Mouse (Mus musculus): ENCODE data around the gene Nrip2. TPM values are rescaled to one million over a fixed set of nuclear protein-coding genes. Genes with fewer than 3 reads are reported as not detected.
A peak's percentile ranks its signal among the peaks of the same experiment; 100 is the strongest.

Gene Nrip2
- polyA plus RNA-seq, 1 experiment from 2014 or later, result 11.2 TPM

DNA sequence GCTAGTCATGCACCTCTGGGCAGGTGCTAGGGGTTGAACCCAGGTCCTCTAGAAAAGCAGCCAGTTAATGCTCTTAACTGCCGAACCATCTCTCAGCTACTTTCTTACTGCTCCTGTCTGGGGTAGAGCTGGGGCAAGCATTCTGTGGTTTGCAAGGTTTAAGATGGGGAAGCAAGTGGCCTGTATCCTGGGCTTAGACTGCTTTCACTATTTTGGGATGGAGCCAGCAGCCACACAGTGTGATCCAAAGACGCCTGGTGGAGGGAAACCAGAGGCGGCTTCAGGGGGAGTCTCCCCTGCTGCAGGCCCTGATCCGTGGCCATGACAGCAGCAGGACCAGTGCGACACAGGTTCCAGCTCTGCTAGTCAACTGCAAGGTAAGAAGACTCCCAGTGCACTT, 5.6 kb downstream of the Nrip2 start:
- H3K27me3 ChIP-seq (replicated peaks), result no peaks in the 10 kb centered on the region
- no peak for ATAC-seq (replicated peaks)
- H3K9ac ChIP-seq, result no peak overlapping the region
- WGBS, result 49% methylated on average over 5 of the region's 5 CpGs
- no peaks in the 10 kb centered on the region for H3K9me3 ChIP-seq
- H3K4me1 ChIP-seq, result peaks cover 24% of the 10 kb centered on the region
- H3K4me3 ChIP-seq, result no peak overlapping the region
- peaks cover 17% of the 10 kb centered on the region; the same call in 1 of the 2 replicates for H3K36me3 ChIP-seq (replicated peaks)
- H3K27ac ChIP-seq, result no peak overlapping the region
- no peak overlapping the region for H3K4me2 ChIP-seq

DNA sequence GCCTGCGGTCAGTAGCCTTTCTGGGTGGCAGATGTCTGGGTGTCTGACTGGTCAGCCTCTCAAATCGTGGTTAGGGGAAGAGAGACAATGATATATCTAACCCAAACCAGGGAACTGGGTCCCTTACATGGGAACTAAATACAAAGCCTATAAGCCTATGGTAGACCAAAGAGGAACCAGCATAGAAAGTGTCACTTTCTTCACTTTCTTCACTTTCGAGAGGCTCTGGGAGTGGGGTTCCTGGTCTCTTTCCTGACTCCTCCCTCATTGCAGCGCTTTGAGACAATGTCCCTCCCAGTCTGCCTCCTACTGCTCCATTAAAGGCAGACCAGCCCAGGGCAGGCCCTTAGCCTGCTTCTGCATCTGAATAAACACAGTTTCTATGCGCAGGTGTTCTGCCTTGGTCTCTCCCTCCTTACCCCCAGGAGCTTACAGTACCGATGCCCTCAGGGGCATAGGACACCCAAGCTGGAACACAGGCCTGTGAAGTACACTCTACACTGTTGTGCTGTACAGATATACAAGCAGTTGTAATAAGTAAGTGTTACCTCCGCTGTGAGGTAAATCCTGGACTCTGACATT, 9.5 kb downstream of the Nrip2 start:
- WGBS, result 89% methylated on average over 7 of the region's 7 CpGs
- Histone ChIP-seq H3K4me2 (no peak overlapping the region), H3K27ac (no peak overlapping the region), H3K36me3 (replicated peaks) (peaks cover 35% of the 10 kb centered on the region), H3K4me3 (no peak overlapping the region), H3K4me1 (peaks cover 2% of the 10 kb centered on the region; the same call in 1 of the 2 replicates), H3K27me3 (replicated peaks) (no peaks in the 10 kb centered on the region), H3K9ac (no peak overlapping the region), H3K9me3 (no peaks in the 10 kb centered on the region)
- no peak for ATAC-seq (replicated peaks)

DNA sequence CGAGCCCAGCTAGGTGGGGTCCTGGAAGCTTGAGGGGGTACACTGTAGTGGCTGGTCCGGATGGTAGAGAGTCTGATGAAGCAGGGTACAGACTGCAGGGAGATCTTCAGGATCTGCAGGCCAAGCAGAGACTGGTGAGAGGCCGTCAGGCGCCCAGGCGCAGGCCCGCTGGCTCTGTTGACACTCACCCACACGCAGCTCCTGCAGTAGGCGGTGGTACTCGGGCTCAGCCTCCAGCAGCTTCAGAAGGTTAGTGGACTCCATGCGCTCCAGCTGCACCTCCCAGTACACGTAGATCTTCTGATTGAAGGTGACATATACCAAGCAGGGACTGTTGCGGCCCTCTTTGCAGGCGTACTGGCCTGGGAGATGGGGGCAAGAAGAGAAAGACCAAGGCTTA, 11.2 kb downstream of the Nrip2 start:
- Histone ChIP-seq H3K36me3 (replicated peaks) (peaks cover 35% of the 10 kb centered on the region), H3K4me3 (no peak overlapping the region), H3K27me3 (replicated peaks) (no peaks in the 10 kb centered on the region), H3K9me3 (no peaks in the 10 kb centered on the region), H3K27ac (no peak overlapping the region), H3K4me2 (no peak overlapping the region), H3K4me1 (no peaks in the 10 kb centered on the region), H3K9ac (no peak overlapping the region)
- WGBS, result 97% methylated on average over 13 of the region's 13 CpGs
- ATAC-seq (replicated peaks), result no peak

DNA sequence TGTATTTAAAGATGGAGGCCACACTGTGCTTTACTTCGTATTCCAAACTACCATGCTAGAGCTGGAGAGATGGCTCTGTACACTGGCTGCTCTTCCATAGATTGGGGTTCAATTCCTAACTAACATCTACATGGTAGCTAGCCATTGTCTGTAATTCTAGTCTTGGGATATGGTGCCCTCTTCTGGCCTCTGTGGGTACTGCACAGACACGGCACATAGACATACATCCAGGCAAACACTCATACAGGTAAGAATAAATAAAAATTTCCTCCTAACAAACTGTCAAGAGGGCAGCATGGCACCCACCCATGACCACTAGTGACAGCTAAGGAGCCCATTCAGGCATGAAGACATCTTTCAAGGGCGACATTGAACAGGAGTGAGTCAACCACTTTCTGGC, 12.0 kb downstream of the Nrip2 start:
- H3K9me3 ChIP-seq, result no peaks in the 10 kb centered on the region
- H3K4me3 ChIP-seq, result no peak overlapping the region
- H3K4me1 ChIP-seq, result no peaks in the 10 kb centered on the region
- no peak overlapping the region for H3K4me2 ChIP-seq
- ATAC-seq (replicated peaks), result peak; percentile 62
- peaks cover 35% of the 10 kb centered on the region for H3K36me3 ChIP-seq (replicated peaks)
- no peak overlapping the region for H3K27ac ChIP-seq
- whole genome bisulfite sequencing, result 26% methylated on average over 3 of the region's 3 CpGs
- H3K27me3 ChIP-seq (replicated peaks), result no peaks in the 10 kb centered on the region
- H3K9ac ChIP-seq, result no peak overlapping the region

DNA sequence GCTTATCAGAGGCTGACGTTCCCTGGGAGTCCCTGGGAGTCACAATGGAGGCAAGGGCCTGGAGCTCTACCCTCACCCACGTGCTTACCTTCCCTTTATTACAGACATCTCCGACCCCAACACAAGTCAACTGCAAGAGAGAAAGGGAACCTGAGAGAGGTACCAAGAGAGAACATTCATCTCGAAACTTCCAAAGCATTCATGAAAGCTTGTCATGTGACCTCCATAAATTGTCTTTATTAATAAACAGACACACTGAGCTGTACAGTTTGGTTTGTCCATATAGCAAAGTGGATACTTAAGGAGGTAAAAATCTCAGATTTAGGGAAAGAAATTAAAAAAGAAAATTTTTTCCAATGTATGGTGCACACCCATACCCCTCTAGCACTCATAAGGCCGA, 17.1 kb downstream of the Nrip2 start:
- peaks cover 16% of the 10 kb centered on the region for H3K36me3 ChIP-seq (replicated peaks)
- H3K4me2 ChIP-seq, result no peak overlapping the region
- H3K4me3 ChIP-seq, result no peak overlapping the region
- H3K27ac ChIP-seq, result no peak overlapping the region
- no peaks in the 10 kb centered on the region for H3K9me3 ChIP-seq
- ATAC-seq (replicated peaks), result no peak
- no peaks in the 10 kb centered on the region for H3K4me1 ChIP-seq
- H3K27me3 ChIP-seq (replicated peaks), result no peaks in the 10 kb centered on the region
- no peak overlapping the region for H3K9ac ChIP-seq
- WGBS, result 88% methylated on average over 5 of the region's 5 CpGs

DNA sequence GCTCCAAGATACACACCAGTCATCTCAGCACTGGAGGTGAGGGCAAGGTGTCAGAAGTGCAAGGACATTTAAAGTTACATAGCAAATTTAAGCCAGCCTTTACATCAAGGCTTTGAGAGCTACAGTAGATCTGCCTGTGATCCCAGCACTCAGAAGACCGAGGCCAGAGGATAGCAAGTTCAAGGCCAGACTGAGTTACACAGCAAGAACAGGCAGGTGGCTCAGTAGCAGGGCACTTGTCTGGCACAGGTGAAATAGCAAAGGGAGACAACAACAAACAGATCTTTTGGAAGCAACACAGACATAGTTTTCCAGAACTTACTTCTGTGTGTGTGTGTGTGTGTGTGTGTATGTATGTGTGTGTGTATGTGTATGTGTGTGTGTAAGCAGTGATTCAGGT, 19.0 kb downstream of the Nrip2 start:
- H3K36me3 ChIP-seq (replicated peaks), result 0 out of 2 replicates have a peak, but pooled peaks cover 3% of the 10 kb centered on the region
- H3K27ac ChIP-seq, result no peak overlapping the region
- H3K27me3 ChIP-seq (replicated peaks), result no peaks in the 10 kb centered on the region
- H3K9me3 ChIP-seq, result no peaks in the 10 kb centered on the region
- H3K4me3 ChIP-seq, result no peak overlapping the region
- H3K9ac ChIP-seq, result no peak overlapping the region
- no peak for ATAC-seq (replicated peaks)
- WGBS, result 100% methylated on average over 1 of the region's 1 CpGs
- H3K4me1 ChIP-seq, result no peaks in the 10 kb centered on the region
- no peak overlapping the region for H3K4me2 ChIP-seq

DNA sequence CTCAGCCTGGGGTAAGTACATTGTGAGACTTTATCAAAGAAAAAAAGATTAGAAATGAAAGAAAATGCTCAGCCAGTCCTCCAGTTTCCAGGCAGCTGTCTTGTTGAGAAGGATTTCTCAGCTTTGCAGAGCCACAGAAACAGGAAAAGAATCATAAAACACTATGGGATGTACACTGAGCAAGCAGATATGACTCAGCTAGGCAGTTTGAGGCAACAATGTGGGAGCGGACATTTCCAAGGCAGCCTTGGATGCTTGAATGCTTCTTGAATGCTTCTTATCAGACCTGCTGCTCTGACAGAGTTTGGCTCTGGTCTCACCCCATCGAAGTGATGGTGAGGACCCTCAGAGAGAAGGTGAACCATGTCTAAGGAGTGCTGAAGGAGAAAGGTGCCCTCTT, 21.9 kb downstream of the Nrip2 start:
- no peak overlapping the region for H3K4me2 ChIP-seq
- 95% methylated on average over 2 of the region's 2 CpGs for WGBS
- ATAC-seq (replicated peaks), result no peak

DNA sequence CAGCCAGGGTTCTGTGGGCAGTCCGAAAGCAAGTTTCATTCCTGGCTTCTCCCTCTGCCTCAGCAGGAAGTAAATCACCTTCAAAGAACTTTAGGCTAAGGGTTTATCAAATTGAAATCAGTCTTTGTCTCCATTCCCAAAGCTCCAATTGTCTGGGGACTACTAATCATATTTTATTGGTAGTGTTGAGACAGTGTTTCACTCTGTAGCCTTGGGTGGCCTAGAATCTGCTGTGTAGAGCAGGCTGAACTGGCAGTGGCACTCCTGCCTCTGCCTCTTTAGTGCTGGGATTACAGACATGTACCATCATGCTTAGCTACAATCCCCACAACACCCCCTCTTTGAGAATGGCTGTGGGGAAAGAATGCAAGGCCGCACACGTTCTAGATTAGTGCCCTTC, 22.4 kb downstream of the Nrip2 start:
- ATAC-seq (replicated peaks), result no peak
- no peaks in the 10 kb centered on the region for H3K9me3 ChIP-seq
- H3K27me3 ChIP-seq (replicated peaks), result no peaks in the 10 kb centered on the region
- peaks cover 6% of the 10 kb centered on the region for H3K4me1 ChIP-seq
- no peaks in the 10 kb centered on the region for H3K36me3 ChIP-seq (replicated peaks)
- no peak overlapping the region for H3K27ac ChIP-seq
- no peak overlapping the region for H3K9ac ChIP-seq
- no peak overlapping the region for H3K4me2 ChIP-seq
- H3K4me3 ChIP-seq, result no peak overlapping the region
- WGBS, result 91% methylated on average over 3 of the region's 3 CpGs

More for the DNA sequence above, 21.9 kb downstream of the Nrip2 start:
- Histone ChIP-seq H3K27ac (no peak overlapping the region), H3K36me3 (replicated peaks) (no peaks in the 10 kb centered on the region), H3K27me3 (replicated peaks) (no peaks in the 10 kb centered on the region), H3K4me1 (peaks cover 6% of the 10 kb centered on the region), H3K9me3 (no peaks in the 10 kb centered on the region), H3K9ac (no peak overlapping the region), H3K4me3 (no peak overlapping the region)

DNA sequence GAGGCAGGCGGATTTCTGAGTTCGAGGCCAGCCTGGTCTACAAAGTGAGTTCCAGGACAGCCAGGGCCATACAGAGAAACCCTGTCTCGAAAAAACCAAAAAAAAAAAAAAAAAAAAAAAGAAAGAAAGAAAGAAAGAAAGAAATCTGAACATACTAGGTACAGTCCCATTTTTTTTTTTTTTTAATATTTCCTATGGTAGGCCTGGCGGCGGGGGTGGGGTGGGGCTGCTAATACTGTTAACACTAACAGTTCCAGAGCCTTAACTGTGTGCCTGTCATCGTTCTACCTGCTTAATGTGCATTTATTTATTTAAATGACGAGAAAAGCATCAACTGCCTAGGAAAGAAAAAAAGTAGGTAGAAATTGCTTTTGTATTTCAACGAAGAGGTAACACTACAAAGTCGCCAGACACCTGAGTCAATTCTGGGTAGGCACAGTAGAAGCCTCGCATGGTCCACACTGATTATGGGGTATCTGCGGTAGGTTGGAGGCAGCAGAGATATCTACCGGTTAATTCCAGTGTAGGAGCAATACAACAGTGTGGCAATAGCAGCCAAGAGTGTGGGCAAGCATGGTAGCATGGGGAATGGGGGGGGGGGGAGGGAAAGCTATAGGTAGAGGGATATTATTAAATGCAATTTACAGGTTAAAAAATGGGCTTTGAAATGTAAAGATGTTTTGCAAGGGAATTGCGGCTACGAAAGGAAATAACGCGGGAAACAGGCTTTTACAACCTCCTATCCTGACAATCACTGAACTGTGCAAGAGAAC, 24.6 kb downstream of the Nrip2 start:
- Histone ChIP-seq H3K27ac (peak overlapping the region; percentile 99), H3K9ac (peak overlapping the region; percentile 78), H3K4me3 (peak overlapping the region; percentile 65), H3K4me2 (peak overlapping the region; percentile 62), H3K27me3 (replicated peaks) (no peaks in the 10 kb centered on the region), H3K9me3 (no peaks in the 10 kb centered on the region), H3K4me1 (peaks cover 6% of the 10 kb centered on the region), H3K36me3 (replicated peaks) (peaks cover 3% of the 10 kb centered on the region)
- WGBS, result 45% methylated on average over 15 of the region's 16 CpGs
- peak; percentile 66 for ATAC-seq (replicated peaks)

DNA sequence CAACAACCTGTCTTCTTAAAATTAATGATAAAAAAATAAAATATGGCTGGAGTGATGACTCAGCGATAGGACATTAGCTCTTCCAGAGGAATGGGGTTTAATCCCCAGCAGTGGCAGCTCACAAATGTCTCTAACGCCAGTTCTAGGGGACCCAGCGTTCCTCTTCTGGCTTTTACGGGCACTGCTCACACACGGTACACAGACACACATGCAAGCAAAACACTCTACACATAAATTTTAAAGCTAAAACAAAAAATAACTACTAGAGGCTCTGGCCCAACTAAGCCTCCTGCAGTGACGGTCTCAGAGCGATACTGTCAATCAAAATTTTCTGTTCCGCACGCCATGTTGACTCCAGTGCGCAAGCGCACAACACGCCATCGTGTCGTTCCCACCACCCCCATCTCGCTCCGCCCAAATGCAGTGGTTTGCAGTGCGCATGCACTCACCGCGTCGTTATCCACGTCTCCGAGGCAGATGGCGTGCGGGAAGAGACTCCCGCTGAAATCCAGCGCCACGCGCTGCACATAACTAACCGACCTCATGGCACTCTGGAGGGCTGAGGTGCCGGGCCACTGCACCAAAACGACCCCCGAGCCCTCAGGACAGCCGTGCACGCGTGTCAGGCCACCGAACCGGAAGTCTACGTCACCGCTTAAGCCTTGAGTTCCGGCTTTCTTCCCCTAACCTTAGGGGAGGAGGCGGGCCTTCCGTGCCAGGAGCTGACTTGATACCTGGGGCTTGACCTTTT, 25.3 kb downstream of the Nrip2 start, which contains the start of gene Itfg2:
Gene Itfg2 (minus strand): TSS at position 663 of the 751 bp plus-strand sequence.
- no peaks in the 10 kb centered on the region for H3K9me3 ChIP-seq
- H3K4me2 ChIP-seq, result peak within 1 kb of the TSS; percentile 62
- H3K4me3 ChIP-seq, result peak within 1 kb of the TSS; percentile 65
- no peaks in the 10 kb centered on the region for H3K27me3 ChIP-seq (replicated peaks)
- H3K27ac ChIP-seq, result peak within 1 kb of the TSS; percentile 99
- H3K36me3 ChIP-seq (replicated peaks), result peaks cover 11% of the 10 kb centered on the region
- H3K4me1 ChIP-seq, result peaks cover 6% of the 10 kb centered on the region
- H3K9ac ChIP-seq, result peak within 1 kb of the TSS; percentile 78
- ATAC-seq (replicated peaks), result peak; percentile 96
- WGBS, result under 1% methylated on average over 42 of the region's 42 CpGs

DNA sequence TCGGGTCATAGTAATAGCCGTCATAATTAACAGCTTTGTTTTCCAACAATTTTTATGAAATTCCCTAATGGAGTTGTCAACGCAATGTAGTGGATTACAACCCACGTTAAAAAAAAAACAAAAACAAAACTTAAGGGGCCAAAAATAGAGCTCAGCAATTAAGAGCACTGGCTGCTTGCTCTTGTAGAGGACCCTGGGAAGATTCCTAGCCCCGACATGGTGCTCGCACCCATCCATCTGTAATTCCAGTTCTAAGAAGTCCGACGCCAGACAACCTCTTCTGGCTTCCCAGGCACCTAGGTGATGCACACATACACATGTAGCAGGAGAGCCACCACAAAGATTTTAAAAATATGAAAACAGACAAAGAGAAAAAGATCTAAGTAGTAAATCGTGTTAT, 25.9 kb downstream of the Nrip2 start:
- H3K27ac ChIP-seq, result peak overlapping the region; percentile 99
- ATAC-seq (replicated peaks), result peak; percentile 15; the same call in 1 of the 2 replicates
- peak overlapping the region; percentile 65 for H3K4me3 ChIP-seq
- 18% methylated on average over 9 of the region's 9 CpGs for WGBS
- peaks cover 6% of the 10 kb centered on the region for H3K4me1 ChIP-seq
- H3K9me3 ChIP-seq, result no peaks in the 10 kb centered on the region
- peak overlapping the region; percentile 62 for H3K4me2 ChIP-seq
- peak overlapping the region; percentile 78 for H3K9ac ChIP-seq
- H3K27me3 ChIP-seq (replicated peaks), result no peaks in the 10 kb centered on the region
- peaks cover 15% of the 10 kb centered on the region for H3K36me3 ChIP-seq (replicated peaks)

DNA sequence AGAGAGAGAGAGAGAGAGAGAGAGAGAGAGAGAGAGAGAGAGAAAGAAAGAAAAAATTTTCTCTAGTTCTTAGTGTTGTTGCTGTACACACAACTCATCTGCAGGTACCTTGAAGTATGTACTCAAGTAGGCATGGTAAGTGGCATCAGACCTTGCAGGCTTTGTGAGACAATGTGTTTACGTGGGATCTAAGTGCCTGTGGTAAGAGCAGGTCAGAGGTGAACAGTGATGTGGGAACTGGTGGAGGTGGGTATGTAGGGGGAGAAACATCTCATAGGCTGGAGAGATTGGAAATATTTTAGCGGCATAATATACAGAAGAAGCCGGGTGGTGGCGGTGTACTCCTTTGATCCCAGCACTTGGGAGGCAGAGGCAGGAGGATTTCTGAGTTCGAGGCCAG, 28.5 kb downstream of the Nrip2 start:
- Histone ChIP-seq H3K27me3 (replicated peaks) (no peaks in the 10 kb centered on the region), H3K36me3 (replicated peaks) (peaks cover 39% of the 10 kb centered on the region), H3K9ac (no peak overlapping the region), H3K4me2 (no peak overlapping the region), H3K4me3 (no peak overlapping the region), H3K27ac (no peak overlapping the region), H3K9me3 (no peaks in the 10 kb centered on the region), H3K4me1 (peaks cover 6% of the 10 kb centered on the region)
- ATAC-seq (replicated peaks), result no peak
- WGBS, result 89% methylated on average over 5 of the region's 5 CpGs
